Mouse (Mus musculus) thymus, postnatal 25 days (tissue): ENCODE results near the gene Tmem198.

Source experiments
- DNase-seq: peaks from one replicate; pipeline ENCODE4 v3.0.0; 2022

Gene Tmem198

GRCm38 (mm10) chr1:75478916-75479634 lies at the start of gene Tmem198, which contains the start of gene Chpf:
Gene Tmem198, plus strand, starts transcription at chr1:75479532.
Gene Chpf, minus strand, starts transcription at chr1:75479307.
- DNase-seq = peak; percentile 97

GRCm38 (mm10) chr1:75435475-75436328 lies 43.6 kb upstream of the Tmem198 start, which contains the start of gene Gmppa:
Gene Gmppa, plus strand, starts transcription at chr1:75435930.
- DNase-seq = peak; percentile 70

- DNase-seq = no peak
Measured at GRCm38 (mm10) chr1:75438782-75439181, 40.5 kb upstream of the Tmem198 start.

- no peak for DNase-seq
Measured at GRCm38 (mm10) chr1:75440661-75441060, 38.7 kb upstream of the Tmem198 start.

GRCm38 (mm10) chr1:75441471-75441996 lies 37.8 kb upstream of the Tmem198 start:
- no peak for DNase-seq

- no peak for DNase-seq
Measured at GRCm38 (mm10) chr1:75442171-75442570, 37.2 kb upstream of the Tmem198 start.

GRCm38 (mm10) chr1:75442811-75443210 lies 36.5 kb upstream of the Tmem198 start:
- DNase-seq = no peak

GRCm38 (mm10) chr1:75443247-75444024 lies 35.9 kb upstream of the Tmem198 start:
- DNase-seq = no peak

GRCm38 (mm10) chr1:75444208-75444607 lies 35.1 kb upstream of the Tmem198 start:
- DNase-seq = no peak

GRCm38 (mm10) chr1:75445141-75445701 lies 34.1 kb upstream of the Tmem198 start:
- DNase-seq = no peak

- DNase-seq = peak; percentile 52
Measured at GRCm38 (mm10) chr1:75445751-75446611, 33.4 kb upstream of the Tmem198 start.

- no peak for DNase-seq
Measured at GRCm38 (mm10) chr1:75446656-75447055, 32.7 kb upstream of the Tmem198 start.

- DNase-seq = no peak
Measured at GRCm38 (mm10) chr1:75447265-75448051, 31.9 kb upstream of the Tmem198 start.

- no peak for DNase-seq
Measured at GRCm38 (mm10) chr1:75448052-75448431, 31.3 kb upstream of the Tmem198 start.

- DNase-seq = no peak
Measured at GRCm38 (mm10) chr1:75448937-75449336, 30.4 kb upstream of the Tmem198 start.

GRCm38 (mm10) chr1:75449377-75450135 lies 29.8 kb upstream of the Tmem198 start:
- no peak for DNase-seq

GRCm38 (mm10) chr1:75450314-75451005 lies 28.9 kb upstream of the Tmem198 start, which contains the start of gene Asic4:
Gene Asic4, plus strand, starts transcription at chr1:75450436.
- DNase-seq = no peak

- no peak for DNase-seq
Measured at GRCm38 (mm10) chr1:75451900-75452299, 27.4 kb upstream of the Tmem198 start.

- DNase-seq = no peak
Measured at GRCm38 (mm10) chr1:75455433-75455832, 23.9 kb upstream of the Tmem198 start.
